Mouse (Mus musculus) neural tube, embryonic 13.5 days (tissue): Measurements from ENCODE around the gene Brf1. TPM values are rescaled to one million over a fixed set of nuclear protein-coding genes. Genes with fewer than 3 reads are reported as not detected.

Source experiments
- ATAC-seq: fragments of 200-750 bp; cut with Nextera tagmentation; 2 replicates; pipeline ENCODE4 v1.8.0; 2017; ENCODE audit warnings: low read depth, mild to moderate bottlenecking, moderate TSS enrichment, moderate library complexity
- H3K27ac ChIP-seq: fragments of 300-500 bp; sonication (generic); replicated peaks from 2 replicates; pipeline ENCODE4 v1.5.1; 2015; ENCODE audit warnings: moderate library complexity, mild to moderate bottlenecking, inconsistent platforms
- H3K27me3 ChIP-seq: fragments of 300-500 bp; sonication (generic); 2 replicates; pipeline ENCODE4 v1.6.1; 2015; ENCODE audit warnings: mild to moderate bottlenecking, inconsistent platforms
- H3K36me3 ChIP-seq: fragments of 300-500 bp; sonication (generic); 2 replicates; pipeline ENCODE4 v1.6.1; 2015; ENCODE audit warnings: mild to moderate bottlenecking, inconsistent platforms
- H3K4me1 ChIP-seq: fragments of 300-500 bp; sonication (generic); replicated peaks from 2 replicates; pipeline ENCODE4 v1.6.1; 2015; ENCODE audit warnings: inconsistent platforms
- H3K4me2 ChIP-seq: fragments of 300-500 bp; sonication (generic); 2 replicates; pipeline ENCODE4 v1.6.1; 2015; ENCODE audit warnings: inconsistent platforms, mild to moderate bottlenecking, moderate library complexity
- H3K4me3 ChIP-seq: fragments of 300-500 bp; sonication (generic); 2 replicates; pipeline ENCODE4 v1.5.1; 2015; ENCODE audit warnings: mild to moderate bottlenecking, inconsistent platforms
- H3K9ac ChIP-seq: fragments of 300-500 bp; sonication (generic); 2 replicates; pipeline ENCODE4 v1.6.1; 2015; ENCODE audit warnings: moderate library complexity, mild to moderate bottlenecking, inconsistent platforms
- H3K9me3 ChIP-seq: fragments of 300-500 bp; sonication (generic); 2 replicates; pipeline ENCODE4 v1.6.1; 2016; ENCODE audit warnings: inconsistent platforms
- WGBS: fragments of 180-500 bp; shearing (Covaris S2); methylation state at CpG from one replicate; pipeline ENCODE4 v1.1.7; 2015; 5-methylcytosine and 5-hydroxymethylcytosine counted together
- polyA plus RNA-seq: library from polyadenylated mRNA; unstranded; fragments of >200 nt; fragmentation: Nextera tagmentation; extraction: Ambion mirVana; gene quantifications from 2 replicates; pipeline ENCODE4 v1.2.1, GENCODE M21; 2015

Gene Brf1
- polyA plus RNA-seq, 1 experiment from 2014 or later = 55.8 TPM

GRCm38 (mm10) chr12:112991444-112991843 is 9.1 kb downstream of the Brf1 start:
- Histone ChIP-seq H3K4me1 (peaks cover under 1% of the 10 kb centered on the region; the same call in 1 of the 2 replicates), H3K27ac (no peak overlapping the region), H3K9ac (no peak overlapping the region), H3K36me3 (peaks cover 37% of the 10 kb centered on the region), H3K27me3 (no peaks in the 10 kb centered on the region), H3K4me3 (no peak overlapping the region), H3K4me2 (no peak overlapping the region), H3K9me3 (no peaks in the 10 kb centered on the region)
- WGBS = 85% methylated on average over 2 of the region's 2 CpGs
- ATAC-seq = no peak

DNA sequence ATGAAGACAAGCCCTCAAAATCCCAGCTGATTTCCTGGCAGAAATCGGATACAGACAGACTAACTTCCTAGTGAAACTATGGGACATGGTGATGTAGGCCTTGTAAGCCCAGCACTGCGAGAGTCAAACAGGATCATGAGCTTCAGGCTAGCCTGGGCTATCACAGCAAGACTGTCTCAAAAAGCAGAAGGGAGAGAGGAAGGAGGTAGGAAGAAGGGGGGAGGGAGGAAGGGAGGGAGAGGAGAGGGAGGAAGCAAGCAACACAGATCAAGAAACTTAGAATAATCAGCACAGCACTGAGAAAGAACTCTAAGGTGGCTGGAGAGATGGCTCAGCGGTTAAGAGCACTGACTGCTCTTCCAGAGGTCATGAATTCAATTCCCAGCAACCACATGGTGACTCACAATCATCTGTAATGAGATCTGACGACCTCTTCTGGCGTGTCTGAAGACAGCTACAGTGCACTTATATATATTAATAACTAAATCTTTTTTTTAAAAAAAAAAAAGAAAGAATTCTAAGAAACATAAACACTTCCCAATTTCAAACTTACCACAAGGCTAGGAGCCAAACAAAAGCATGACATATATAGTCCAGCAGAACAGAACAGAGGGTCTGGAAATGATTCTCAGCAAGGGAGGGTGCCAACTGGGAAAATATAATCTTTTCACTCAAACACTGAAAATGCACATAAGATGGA is 9.6 kb downstream of the Brf1 start:
- no peak overlapping the region for H3K27ac ChIP-seq
- WGBS = 92% methylated on average over 5 of the region's 5 CpGs
- no peaks in the 10 kb centered on the region for H3K9me3 ChIP-seq
- no peak for ATAC-seq
- H3K4me1 ChIP-seq = no peaks in the 10 kb centered on the region
- no peak overlapping the region for H3K4me2 ChIP-seq
- peaks cover 43% of the 10 kb centered on the region for H3K36me3 ChIP-seq
- no peaks in the 10 kb centered on the region for H3K27me3 ChIP-seq
- H3K4me3 ChIP-seq = no peak overlapping the region
- H3K9ac ChIP-seq = no peak overlapping the region

GRCm38 (mm10) chr12:112987877-112988276 is 12.6 kb downstream of the Brf1 start:
- H3K36me3 ChIP-seq = peaks cover 65% of the 10 kb centered on the region
- H3K4me1 ChIP-seq = no peaks in the 10 kb centered on the region
- H3K4me2 ChIP-seq = no peak overlapping the region
- no peak overlapping the region for H3K9ac ChIP-seq
- H3K27ac ChIP-seq = no peak overlapping the region
- 72% methylated on average over 6 of the region's 6 CpGs for WGBS
- ATAC-seq = no peak
- no peak overlapping the region for H3K4me3 ChIP-seq
- no peaks in the 10 kb centered on the region for H3K27me3 ChIP-seq
- no peaks in the 10 kb centered on the region for H3K9me3 ChIP-seq

DNA sequence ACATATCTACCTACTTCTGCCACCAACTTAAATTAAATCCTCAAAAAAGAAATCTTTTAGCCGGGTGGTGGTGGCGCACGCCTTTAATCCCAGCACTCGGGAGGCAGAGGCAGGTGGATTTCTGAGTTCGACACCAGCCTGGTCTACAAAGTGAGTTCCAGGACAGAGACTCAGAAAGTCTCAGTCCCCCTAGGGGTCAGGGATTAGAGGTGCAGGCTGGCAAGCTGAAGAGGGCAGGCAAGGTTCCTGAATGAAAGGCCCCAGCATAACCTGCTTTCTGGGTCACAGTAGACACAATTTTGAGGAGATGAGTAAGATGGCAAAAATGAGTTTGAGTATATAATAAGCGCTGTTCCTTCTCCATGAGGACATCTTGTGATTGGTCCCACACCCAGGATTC is 15.2 kb downstream of the Brf1 start:
- Histone ChIP-seq H3K4me3 (no peak overlapping the region), H3K27ac (no peak overlapping the region), H3K4me1 (no peaks in the 10 kb centered on the region), H3K4me2 (no peak overlapping the region), H3K9me3 (no peaks in the 10 kb centered on the region), H3K27me3 (no peaks in the 10 kb centered on the region), H3K36me3 (peaks cover 73% of the 10 kb centered on the region), H3K9ac (no peak overlapping the region)
- ATAC-seq = no peak
- WGBS = 94% methylated on average over 6 of the region's 6 CpGs

DNA sequence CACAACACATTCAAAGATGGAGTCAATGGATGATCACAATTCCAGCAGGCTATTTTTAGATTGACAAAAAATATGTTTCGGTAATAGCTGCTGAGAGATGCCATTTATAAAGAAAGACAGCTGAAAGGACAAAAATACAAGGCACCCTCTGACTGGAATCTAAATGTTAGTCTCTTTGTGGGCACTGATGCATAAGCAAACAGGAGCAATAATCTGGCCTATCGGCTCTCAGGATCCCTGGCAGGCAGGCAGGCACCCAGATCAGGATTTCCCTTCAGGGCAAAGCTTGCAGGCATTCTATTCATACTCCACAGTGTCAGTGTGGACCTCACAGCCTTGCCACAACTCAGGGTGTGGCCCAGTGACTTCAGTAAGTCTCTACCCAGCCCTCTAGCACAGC is 18.5 kb downstream of the Brf1 start:
- H3K4me2 ChIP-seq = no peak overlapping the region
- no peak for ATAC-seq
- H3K9ac ChIP-seq = no peak overlapping the region
- no peaks in the 10 kb centered on the region for H3K9me3 ChIP-seq
- no peak overlapping the region for H3K4me3 ChIP-seq
- WGBS = 67% methylated on average over 2 of the region's 2 CpGs
- H3K4me1 ChIP-seq = peaks cover 16% of the 10 kb centered on the region
- no peaks in the 10 kb centered on the region for H3K27me3 ChIP-seq
- H3K27ac ChIP-seq = no peak overlapping the region
- peaks cover 92% of the 10 kb centered on the region for H3K36me3 ChIP-seq

DNA sequence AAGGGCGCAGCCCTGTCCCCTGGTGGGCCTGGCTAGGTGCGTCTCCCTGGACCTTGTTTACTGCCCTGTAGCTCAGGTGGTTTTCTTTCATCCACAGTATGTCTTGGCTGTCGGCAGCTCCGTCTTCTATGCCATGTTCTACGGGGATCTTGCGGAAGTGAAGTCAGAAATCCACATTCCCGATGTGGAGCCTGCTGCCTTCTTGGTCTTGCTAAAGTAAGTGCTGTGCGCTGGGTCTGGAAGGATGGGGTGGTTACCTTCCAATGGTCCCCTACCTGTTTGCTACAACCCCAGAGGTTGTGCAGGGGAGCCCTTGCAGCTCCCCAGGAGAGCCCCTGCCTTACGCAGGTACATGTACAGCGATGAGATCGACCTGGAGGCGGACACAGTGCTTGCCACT is 23.3 kb downstream of the Brf1 start:
- Histone ChIP-seq H3K4me3 (peak overlapping the region; percentile 67), H3K4me1 (peaks cover 30% of the 10 kb centered on the region), H3K4me2 (peak overlapping the region; percentile 91), H3K27ac (peak overlapping the region; percentile 95), H3K9ac (peak overlapping the region; percentile 90), H3K27me3 (no peaks in the 10 kb centered on the region), H3K36me3 (peaks cover 73% of the 10 kb centered on the region), H3K9me3 (no peaks in the 10 kb centered on the region)
- 42% methylated on average over 12 of the region's 12 CpGs for WGBS
- peak; percentile 47 for ATAC-seq

DNA sequence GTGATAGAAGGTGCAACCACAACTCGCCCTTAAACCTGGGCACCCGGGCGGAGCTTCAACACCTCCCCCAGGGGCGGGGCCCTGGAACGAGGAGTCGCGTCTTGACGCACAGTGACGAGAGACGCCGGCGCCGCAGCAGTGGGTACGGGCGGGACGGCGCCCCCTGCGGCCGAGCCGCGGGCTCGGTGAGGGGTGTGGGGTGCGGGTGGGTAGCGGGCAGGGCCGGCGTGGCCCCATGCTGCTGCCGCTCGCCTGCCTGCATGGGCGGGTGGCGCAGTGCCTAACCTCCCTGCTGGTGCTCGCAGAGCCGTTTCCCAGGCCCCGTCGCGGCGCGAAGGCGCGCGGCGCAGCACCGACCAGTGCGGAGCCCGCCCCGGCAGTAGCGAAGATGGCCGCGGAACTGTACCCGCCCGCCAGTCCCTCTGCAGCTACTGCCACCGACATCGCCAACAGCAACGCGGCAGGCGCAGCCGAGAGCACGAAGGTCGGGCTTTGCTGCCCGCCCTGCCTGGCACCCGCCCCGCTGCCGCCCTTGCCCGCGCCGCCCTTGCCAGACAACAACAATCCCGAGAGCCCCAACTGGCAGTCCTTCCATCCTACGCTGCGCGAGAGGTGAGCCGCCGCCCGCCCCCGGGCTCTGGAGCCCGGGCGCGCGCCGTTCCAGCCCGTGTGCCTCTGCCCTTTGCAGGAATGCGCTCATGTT is 24.0 kb downstream of the Brf1 start, which contains the start of gene Btbd6:
Btbd6 (plus strand) TSS at position 112 of the 703 bp plus-strand sequence.
- peak within 1 kb of the TSS; percentile 91 for H3K4me2 ChIP-seq
- peaks cover 30% of the 10 kb centered on the region for H3K4me1 ChIP-seq
- H3K36me3 ChIP-seq = peaks cover 73% of the 10 kb centered on the region
- WGBS = under 1% methylated on average over 80 of the region's 80 CpGs
- H3K9ac ChIP-seq = peak within 1 kb of the TSS; percentile 90
- ATAC-seq = peak; percentile 97
- peak within 1 kb of the TSS; percentile 95 for H3K27ac ChIP-seq
- no peaks in the 10 kb centered on the region for H3K27me3 ChIP-seq
- H3K4me3 ChIP-seq = peak within 1 kb of the TSS; percentile 67
- H3K9me3 ChIP-seq = no peaks in the 10 kb centered on the region

DNA sequence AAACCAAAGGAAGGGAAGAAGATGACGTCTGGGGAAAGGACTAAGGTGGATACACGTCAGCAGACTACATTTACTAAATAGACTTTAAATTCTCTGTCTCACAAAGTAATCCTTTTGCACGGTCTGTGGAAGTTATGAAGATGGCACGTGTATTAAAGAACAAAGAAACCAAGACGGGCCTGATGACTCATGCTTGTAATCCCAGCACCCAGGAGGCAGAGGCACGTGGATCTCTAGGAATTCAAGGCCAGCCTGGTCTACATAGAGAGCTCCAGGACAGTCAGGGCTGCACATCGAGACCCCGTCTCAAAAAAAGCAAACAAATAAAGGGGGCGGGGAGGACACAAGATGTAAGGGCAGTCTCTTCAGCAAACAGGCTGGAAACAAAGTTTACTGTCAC is 25.8 kb downstream of the Brf1 start:
- Histone ChIP-seq H3K4me3 (no peak overlapping the region), H3K9ac (no peak overlapping the region), H3K9me3 (no peaks in the 10 kb centered on the region), H3K4me1 (peaks cover 30% of the 10 kb centered on the region), H3K27me3 (no peaks in the 10 kb centered on the region), H3K27ac (no peak overlapping the region), H3K4me2 (no peak overlapping the region), H3K36me3 (peaks cover 73% of the 10 kb centered on the region)
- no peak for ATAC-seq
- WGBS = 90% methylated on average over 9 of the region's 9 CpGs

DNA sequence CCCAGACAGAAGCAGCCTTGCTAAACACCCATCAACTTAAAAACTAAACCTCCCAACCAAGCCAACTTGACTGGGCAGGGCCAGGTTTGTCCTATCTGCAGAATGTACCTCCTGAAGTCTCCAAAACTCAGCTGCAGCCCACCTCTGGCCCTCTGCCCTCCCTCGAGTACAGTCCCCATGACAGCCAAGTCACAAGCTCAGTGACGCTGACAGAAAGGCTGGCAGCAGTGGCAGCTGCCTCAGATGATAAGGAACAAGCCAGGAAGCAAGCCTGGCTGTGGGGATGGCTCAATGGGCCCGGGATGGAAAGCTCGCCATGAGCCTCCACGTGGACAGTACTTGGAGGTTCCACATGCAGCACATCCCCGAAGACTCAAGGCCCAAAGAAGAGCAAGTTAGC is 30.9 kb downstream of the Brf1 start:
- Histone ChIP-seq H3K4me3 (no peak overlapping the region), H3K27ac (no peak overlapping the region), H3K4me1 (no peaks in the 10 kb centered on the region), H3K27me3 (no peaks in the 10 kb centered on the region), H3K9me3 (no peaks in the 10 kb centered on the region), H3K4me2 (no peak overlapping the region), H3K36me3 (peaks cover 97% of the 10 kb centered on the region), H3K9ac (no peak overlapping the region)
- 91% methylated on average over 6 of the region's 6 CpGs for WGBS
- no peak for ATAC-seq

GRCm38 (mm10) chr12:112968943-112969342 is 31.6 kb downstream of the Brf1 start:
- WGBS = 73% methylated on average over 8 of the region's 8 CpGs
- Histone ChIP-seq H3K4me3 (no peak overlapping the region), H3K36me3 (peaks cover 99% of the 10 kb centered on the region), H3K27me3 (no peaks in the 10 kb centered on the region), H3K27ac (no peak overlapping the region), H3K9ac (no peak overlapping the region), H3K4me1 (no peaks in the 10 kb centered on the region), H3K4me2 (no peak overlapping the region), H3K9me3 (no peaks in the 10 kb centered on the region)
- no peak for ATAC-seq

DNA sequence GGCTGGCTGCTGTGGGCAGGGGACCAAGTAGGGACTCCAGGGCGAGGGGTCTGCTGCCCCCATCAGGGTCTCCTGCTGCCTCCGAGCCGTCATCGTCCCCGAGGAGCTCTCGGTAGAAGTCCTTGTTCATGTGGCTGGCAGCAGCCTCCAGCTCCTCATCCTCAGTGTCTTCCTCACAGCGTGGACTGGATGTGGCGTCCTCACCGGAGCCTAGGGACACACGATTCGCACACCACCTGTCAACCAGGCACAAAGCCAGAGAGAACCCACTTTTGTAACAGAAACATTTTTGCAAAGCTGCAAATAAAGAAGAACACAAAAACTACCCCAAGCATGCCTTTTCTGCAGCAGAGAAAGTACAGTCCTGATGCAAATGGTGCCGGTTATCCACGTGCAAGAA is 34.7 kb downstream of the Brf1 start:
- WGBS = 94% methylated on average over 13 of the region's 13 CpGs
- Histone ChIP-seq H3K4me3 (no peak overlapping the region), H3K9me3 (no peaks in the 10 kb centered on the region), H3K4me2 (no peak overlapping the region), H3K27ac (no peak overlapping the region), H3K27me3 (no peaks in the 10 kb centered on the region), H3K4me1 (peaks cover 9% of the 10 kb centered on the region), H3K9ac (no peak overlapping the region), H3K36me3 (peaks cover 99% of the 10 kb centered on the region)
- no peak for ATAC-seq

GRCm38 (mm10) chr12:112961872-112962271 is 38.6 kb downstream of the Brf1 start:
- ATAC-seq = no peak

More at GRCm38 (mm10) chr12:112961872-112962271, 38.6 kb downstream of the Brf1 start:
- Histone ChIP-seq H3K27ac (0 out of 2 replicates have a peak overlapping the region, but pooled peaks have one; percentile 9), H3K36me3 (peaks cover 80% of the 10 kb centered on the region), H3K9me3 (no peaks in the 10 kb centered on the region), H3K4me2 (no peak overlapping the region), H3K27me3 (no peaks in the 10 kb centered on the region), H3K9ac (no peak overlapping the region), H3K4me3 (no peak overlapping the region), H3K4me1 (peaks cover 9% of the 10 kb centered on the region)
- whole genome bisulfite sequencing = 60% methylated on average over 5 of the region's 5 CpGs
